Mouse (Mus musculus) lung, adult 2 months (tissue): ENCODE results near the gene B4galt5. TPM values are rescaled to one million over a fixed set of nuclear protein-coding genes. Genes with fewer than 3 reads are reported as not detected.

Experiments
- DNase-seq: peaks from one replicate; pipeline ENCODE4 v3.0.0; 2022
- H3K4me1 ChIP-seq: fragments of 200-500 bp; 2 replicates; pipeline ENCODE4 v1.6.1; 2011; ENCODE audit warnings: low read length; ENCODE audit not compliant: control insufficient read depth, insufficient read depth
- H3K4me3 ChIP-seq: fragments of 200-500 bp; replicated peaks from 2 replicates; pipeline ENCODE3; 2011; ENCODE audit warnings: low read depth, mild to moderate bottlenecking, control low read depth, low read length; ENCODE audit errors: extremely low read depth
- CTCF ChIP-seq: fragments of 200-500 bp; IDR thresholded peaks from 2 replicates; pipeline ENCODE4 v1.5.1; 2011; ENCODE audit warnings: mild to moderate bottlenecking, low read length, control low read depth; ENCODE audit not compliant: insufficient read depth
- POLR2A ChIP-seq: fragments of 200-500 bp; IDR thresholded peaks from 2 replicates; pipeline ENCODE4 v1.6.1; 2011; ENCODE audit warnings: low read depth, mild to moderate bottlenecking, control low read depth, low read length, borderline replicate concordance; ENCODE audit errors: extremely low read depth
- WGBS: fragments of 180-500 bp; shearing (Covaris S2); methylation state at CpG from one replicate; pipeline ENCODE4 v1.1.7; 2018; 5-methylcytosine and 5-hydroxymethylcytosine counted together
- polyA plus RNA-seq: library from polyadenylated mRNA; depleted of rRNA; stranded (reverse); fragments of >200 nt; gene quantifications from 2 replicates; pipeline ENCODE4 v1.2.3, GENCODE M21; 2012

B4galt5 gene
- polyA plus RNA-seq, 1 experiment: 20.5 TPM

DNA sequence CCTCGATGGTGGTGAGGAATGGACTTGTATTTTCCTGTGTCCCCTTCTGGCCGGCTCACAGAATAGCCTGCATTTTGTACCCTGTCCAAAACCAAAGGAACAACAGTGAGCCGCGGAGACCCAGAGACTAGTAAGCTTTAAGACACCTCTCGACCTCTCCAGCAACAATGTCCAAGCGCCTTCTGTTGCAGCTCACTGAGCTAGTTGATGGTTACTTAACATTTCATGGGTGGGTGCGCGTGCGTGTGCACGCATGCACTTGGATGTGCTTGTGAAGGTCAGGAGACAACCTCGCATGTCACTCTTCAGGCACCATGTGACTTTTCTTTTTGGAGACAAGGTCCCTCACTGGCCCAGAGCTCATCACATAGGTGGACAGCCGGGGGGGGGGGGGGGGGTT lies 47.0 kb downstream of the B4galt5 start:
- H3K4me1 ChIP-seq: 0 out of 2 replicates have a peak, but pooled peaks cover 2% of the 10 kb centered on the region

DNA sequence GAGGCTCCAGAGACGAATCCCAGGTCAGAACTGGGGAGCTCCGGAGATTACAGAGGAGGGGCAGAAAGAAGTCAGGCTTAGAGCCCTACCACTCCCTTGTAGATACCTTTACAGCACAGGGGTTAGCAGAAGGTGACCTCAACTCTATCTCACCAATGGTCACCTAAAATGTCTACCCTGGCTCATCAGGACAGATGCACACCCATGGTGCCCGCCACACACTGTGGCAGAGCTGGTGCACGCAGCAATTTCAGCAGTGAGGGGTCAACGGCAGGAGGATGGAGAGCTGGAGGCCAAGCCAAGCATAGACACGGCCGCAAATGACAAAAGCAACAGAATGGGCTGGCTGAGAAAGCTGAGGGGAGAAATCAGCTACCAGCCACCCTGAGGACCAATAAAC lies 47.4 kb downstream of the B4galt5 start:
- Histone ChIP-seq H3K4me1 (0 out of 2 replicates have a peak, but pooled peaks cover 2% of the 10 kb centered on the region), H3K4me3 (no peak overlapping the region)
- 93% methylated on average over 7 of the region's 7 CpGs for WGBS
- TF ChIP-seq CTCF (no peak), POLR2A (no peak)
- no peak for DNase-seq

More for the DNA sequence above, 47.0 kb downstream of the B4galt5 start:
- WGBS: 87% methylated on average over 12 of the region's 12 CpGs
- no peak for TF ChIP-seq CTCF
- no peak for TF ChIP-seq POLR2A
- DNase-seq: no peak
- H3K4me3 ChIP-seq: no peak overlapping the region

DNA sequence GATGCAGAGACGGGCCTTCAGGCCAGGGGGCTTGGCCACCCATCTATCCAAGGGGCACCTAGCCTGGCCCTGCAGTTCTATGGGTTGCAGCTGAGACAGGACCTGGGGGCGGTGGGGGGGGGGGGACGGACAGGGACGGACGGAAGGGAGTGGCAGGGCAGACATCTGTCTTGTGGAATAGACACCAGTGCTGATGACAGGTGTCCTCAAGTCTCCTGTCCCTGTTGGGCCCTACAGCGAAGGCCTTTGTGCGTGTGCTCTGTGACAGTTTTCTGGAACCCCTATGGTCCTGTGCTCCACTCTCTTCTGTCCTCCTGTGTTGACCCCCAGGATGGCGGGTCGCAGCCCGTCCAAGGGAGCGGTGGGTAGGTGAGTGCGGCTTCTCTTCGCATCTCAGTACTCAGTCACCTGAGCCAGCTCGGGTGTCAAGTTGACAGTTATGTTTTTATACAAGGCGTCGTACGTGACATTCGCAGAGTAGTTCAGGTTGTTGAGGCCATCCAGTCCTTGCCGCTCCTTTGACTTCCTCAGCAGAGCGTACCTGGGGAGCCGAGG lies 48.0 kb downstream of the B4galt5 start:
- TF ChIP-seq POLR2A: no peak
- TF ChIP-seq CTCF: no peak
- Histone ChIP-seq H3K4me3 (no peak overlapping the region), H3K4me1 (0 out of 2 replicates have a peak, but pooled peaks cover 2% of the 10 kb centered on the region)
- DNase-seq: no peak
- WGBS: 90% methylated on average over 21 of the region's 21 CpGs

DNA sequence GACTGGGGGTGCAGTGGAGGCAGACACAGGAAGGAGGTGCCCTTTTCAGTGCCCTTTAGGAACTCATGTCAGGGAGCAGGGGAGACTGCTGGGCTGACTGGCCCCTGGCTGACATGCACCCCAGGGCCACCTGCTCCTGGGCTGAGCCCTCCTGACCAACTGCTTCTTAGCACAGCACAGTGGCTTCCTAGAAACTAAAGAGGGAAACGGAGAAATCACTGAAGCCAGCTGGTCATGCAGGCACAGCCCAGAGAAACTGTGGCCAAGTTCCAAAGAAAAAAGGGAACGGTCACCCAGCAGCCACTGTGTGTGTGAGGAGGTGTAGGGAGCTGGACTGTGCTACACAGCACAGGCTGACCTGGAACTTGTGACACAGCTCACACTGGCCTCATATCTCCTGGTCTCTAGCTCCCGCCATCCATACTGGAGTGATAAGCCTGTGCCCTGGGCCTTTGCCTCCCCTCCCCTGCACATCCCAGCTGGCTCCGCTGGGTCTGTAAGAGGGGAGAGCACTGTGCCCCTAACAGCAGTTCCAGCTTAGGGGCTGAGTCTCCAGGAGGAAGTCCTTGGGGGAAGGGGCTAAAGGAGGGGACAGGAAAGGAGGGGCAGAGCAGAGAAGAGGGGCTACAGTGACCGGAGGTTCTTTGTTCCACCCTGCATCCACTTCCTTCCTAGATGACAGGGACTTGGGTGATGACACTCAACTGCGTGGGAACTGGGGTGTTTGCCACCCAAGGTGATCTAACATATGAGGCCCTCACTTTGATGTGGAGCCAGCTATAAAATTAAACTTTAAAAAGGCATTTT lies 48.9 kb downstream of the B4galt5 start:
- no peak overlapping the region for H3K4me3 ChIP-seq
- DNase-seq: no peak
- 41% methylated on average over 6 of the region's 6 CpGs for WGBS
- TF ChIP-seq POLR2A (no peak), CTCF (no peak)
- H3K4me1 ChIP-seq: 0 out of 2 replicates have a peak, but pooled peaks cover 2% of the 10 kb centered on the region

DNA sequence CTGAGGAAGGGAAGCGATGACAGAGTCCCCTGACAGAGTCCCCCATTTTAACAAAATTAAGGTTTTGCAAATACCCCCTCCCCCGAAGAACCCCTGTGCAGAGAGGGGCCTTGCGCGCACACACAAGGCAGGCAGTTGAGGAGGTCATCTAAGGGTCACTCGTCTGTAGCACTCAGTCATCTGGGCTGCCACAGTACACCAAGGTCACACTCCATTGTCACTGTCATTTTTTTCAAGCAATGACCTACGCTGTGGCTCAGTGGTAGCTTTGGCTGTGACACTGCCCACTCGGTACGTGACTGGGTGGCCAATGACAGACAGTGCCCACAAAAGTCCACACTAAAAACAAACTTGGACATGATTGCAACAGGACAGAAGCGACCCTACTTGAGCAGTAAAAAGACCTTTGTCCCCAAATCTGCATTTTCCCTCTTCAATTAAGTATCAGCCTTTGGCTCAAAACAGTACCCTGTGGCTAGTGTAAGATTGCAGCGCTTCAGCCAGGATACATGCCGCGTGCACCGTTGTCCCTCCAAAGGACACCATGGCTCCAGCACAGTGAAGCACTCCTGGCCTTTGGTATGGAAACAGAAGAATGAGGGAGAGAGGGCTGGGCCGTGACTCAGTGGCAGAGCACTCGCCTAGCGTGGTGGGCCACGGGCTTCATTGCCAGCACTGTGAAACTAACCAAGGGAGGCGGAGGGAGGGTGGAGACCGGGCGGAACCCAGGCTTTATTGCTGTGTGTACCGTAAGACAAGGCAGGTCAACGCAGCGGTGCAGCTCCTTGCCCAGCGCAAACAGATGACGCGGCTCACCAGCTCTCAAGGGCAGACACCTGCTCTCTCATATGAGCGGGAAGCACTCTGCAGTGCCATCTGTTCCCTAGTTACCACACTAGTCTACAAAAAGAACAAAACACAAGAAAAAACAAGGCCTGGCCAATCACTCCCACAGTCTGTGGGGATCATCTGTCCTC lies 50.0 kb downstream of the B4galt5 start:
- H3K4me3 ChIP-seq: no peak overlapping the region
- no peak for DNase-seq
- WGBS: 81% methylated on average over 27 of the region's 27 CpGs
- H3K4me1 ChIP-seq: 0 out of 2 replicates have a peak, but pooled peaks cover 2% of the 10 kb centered on the region
- no peak for TF ChIP-seq CTCF
- TF ChIP-seq POLR2A: no peak

DNA sequence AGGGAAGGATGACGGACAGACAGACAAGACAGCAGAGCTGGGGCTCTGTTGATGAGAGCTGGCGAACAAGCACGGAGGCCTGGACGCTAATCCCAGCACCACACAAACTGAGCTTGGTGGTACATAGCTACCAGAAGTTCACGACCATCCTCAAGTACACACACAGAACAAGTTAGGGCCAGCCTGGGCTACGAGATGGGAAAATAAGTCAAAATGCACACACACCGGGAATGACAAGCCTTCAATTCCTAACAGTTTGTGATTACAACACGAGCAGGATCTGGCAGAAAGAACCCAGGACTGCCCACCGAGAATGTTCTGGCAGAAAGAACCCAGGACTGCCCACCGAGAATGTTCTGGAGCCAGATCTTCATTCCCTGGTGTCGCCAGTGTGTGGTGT lies 51.0 kb downstream of the B4galt5 start:
- Histone ChIP-seq H3K4me1 (0 out of 2 replicates have a peak, but pooled peaks cover 2% of the 10 kb centered on the region), H3K4me3 (no peak overlapping the region)
- 92% methylated on average over 11 of the region's 11 CpGs for WGBS
- TF ChIP-seq POLR2A (no peak), CTCF (no peak)
- no peak for DNase-seq

DNA sequence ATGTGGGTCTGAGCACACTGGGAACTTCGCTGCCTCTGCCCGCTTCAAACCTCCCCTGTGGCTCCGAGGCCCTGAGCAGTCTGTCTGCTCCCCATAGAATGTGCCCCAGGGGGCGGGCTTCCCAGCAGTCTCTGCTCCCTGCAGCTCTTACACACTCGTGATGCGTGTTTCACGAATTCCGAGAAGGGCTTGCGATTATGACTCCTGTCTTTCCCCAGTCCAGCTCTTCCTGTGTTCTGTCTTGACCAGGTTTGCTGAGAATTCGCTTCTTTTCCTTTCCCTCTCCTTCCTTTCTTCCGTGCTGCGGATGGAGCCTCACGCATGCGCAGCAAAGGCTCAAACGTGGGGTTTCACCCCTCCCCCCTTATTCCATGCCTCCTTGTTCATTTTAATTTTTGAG lies 54.1 kb downstream of the B4galt5 start:
- no peak overlapping the region for H3K4me3 ChIP-seq
- 64% methylated on average over 15 of the region's 15 CpGs for whole genome bisulfite sequencing
- DNase-seq: no peak
- no peaks in the 10 kb centered on the region for H3K4me1 ChIP-seq
- no peak for TF ChIP-seq CTCF
- TF ChIP-seq POLR2A: no peak

DNA sequence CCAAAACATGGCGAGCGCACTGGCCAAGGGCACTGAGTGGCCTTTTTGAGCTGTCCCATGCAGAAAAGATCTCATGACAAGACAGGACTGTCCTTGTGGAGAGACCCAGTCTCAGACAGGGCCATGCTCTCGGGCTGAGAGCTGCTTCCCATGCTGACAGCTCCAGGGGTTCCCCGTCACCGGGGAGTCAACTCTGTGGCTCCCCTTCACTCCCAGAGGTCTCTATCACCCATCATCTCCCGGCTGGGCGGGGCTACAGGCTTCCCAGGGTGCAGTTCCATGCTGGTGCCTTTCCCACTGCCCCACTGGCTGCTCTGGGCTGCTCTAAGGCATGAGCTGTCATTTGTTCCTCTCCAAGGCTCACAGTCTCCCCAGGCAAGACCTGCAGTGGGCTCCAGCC lies 54.8 kb downstream of the B4galt5 start:
- TF ChIP-seq CTCF (no peak), POLR2A (no peak)
- Histone ChIP-seq H3K4me3 (no peak overlapping the region), H3K4me1 (no peaks in the 10 kb centered on the region)
- no peak for DNase-seq
- 82% methylated on average over 7 of the region's 7 CpGs for WGBS

DNA sequence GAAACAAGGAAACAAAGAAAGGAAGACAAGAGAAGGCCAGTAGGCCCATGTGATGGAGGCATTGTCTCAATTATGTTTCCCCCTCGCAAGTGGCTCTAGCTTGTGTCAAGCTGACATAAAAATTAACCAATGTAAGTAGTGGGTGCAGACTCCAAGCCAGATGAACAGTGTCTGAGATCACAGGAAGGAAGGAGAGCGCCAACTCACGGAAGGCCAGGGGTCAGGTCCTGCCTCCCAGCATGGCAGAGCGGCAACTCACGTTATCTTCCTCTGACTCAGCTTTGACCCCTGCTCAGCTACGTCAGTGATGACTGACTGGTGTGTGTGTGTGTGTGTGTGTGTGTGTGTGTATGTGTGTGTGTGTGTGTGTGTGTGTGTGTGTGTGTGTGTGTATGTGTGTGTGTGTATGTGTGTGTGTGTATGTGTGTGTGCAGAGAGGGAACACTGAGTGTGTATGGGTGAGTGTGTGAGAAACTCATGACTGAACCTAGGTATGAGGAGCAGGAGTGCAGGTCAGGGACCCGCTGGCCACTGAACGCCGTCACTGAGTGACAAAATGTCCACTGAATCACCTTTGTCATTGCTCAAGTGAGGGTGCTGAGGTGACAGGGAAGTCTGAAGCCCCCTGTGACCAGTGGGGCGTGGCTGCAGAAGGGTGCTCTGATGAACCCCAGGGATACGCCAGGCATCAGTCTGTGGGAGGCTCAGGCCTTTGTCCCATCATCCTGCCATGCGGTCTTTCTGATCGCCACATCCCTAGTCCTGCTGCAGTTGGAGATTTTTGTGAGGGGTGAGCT lies 55.5 kb downstream of the B4galt5 start:
- no peak for TF ChIP-seq POLR2A
- TF ChIP-seq CTCF: no peak
- 66% methylated on average over 13 of the region's 13 CpGs for WGBS
- no peaks in the 10 kb centered on the region for H3K4me1 ChIP-seq
- no peak for DNase-seq
- H3K4me3 ChIP-seq: no peak overlapping the region
